Mouse (Mus musculus) gastrocnemius, postnatal 36 days (tissue): Measurements from ENCODE around the gene Pam. TPM values are rescaled to one million over a fixed set of nuclear protein-coding genes. Genes with fewer than 3 reads are reported as not detected.

Experiments
- DNase-seq, 2 experiments: peaks; one replicate each; pipeline ENCODE4 v3.0.0; 2022
- intact Hi-C: fragments of 180-260 bp; cut with DNase I; formaldehyde crosslinking; loops from one replicate; pipeline ENCODE4 v1.15.1; 2025
- total RNA-seq, 2 experiments: library from RNA; stranded (reverse); gene quantifications; 2 replicates each; pipeline ENCODE4 v1.2.3; 2021

The Pam gene
- total RNA-seq, 2 experiments from 2014 or later, result 30.1 to 33.3 TPM

GRCm38 (mm10) chr1:97926017-97926540, 169.4 kb downstream of the Pam start:
- DNase-seq, result no peak
- intact Hi-C loops, result no loop called here

- DNase-seq, result no peak
- intact Hi-C loops, result no loop called here
Measured at GRCm38 (mm10) chr1:97922395-97922794, 173.1 kb downstream of the Pam start.

- DNase-seq, result no peak
- intact Hi-C loops, result no loop called here
Measured at GRCm38 (mm10) chr1:97921886-97922285, 173.6 kb downstream of the Pam start.

GRCm38 (mm10) chr1:97918495-97918894, 177.0 kb downstream of the Pam start:
- DNase-seq, result no peak
- intact Hi-C loops, result no loop called here

GRCm38 (mm10) chr1:97916971-97917234, 178.5 kb downstream of the Pam start:
- DNase-seq, result no peak

DNA sequence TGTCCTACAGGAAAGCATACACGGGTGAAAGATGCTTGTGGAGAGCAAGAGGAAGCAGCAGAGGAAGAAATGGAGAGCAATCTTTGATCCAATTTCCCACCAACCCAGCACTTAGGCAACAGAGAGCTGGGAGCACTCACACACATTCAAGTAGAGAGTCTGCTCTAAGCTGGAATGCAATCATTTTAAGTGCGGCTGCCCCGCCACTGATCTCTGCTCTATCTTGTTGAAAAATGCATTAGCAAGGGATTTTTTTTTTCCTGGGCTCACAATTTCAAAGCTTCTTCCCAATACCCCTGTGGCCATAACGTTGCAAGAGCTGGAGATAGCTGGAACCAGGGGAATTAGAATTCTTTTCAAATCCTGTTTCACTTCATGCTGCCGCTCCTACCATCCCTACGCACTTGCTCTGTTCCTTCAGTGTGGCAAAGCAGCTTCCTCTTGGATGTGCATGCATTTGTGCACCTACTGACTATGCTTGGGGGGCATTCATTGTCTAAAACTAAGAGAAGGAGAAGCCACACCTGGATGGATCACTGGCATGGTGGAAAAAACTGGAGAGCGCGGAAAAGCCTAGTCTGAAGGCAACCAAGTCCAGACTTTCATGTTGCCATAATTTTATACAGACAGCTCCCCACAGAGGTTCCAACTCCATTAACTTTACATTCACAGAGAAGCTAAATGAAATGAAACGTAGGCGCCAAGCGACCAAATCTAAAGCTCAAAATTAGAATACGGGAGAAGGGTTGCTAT, 179.1 kb downstream of the Pam start:
- intact Hi-C loops, result no loop called here
- no peak for DNase-seq

More at GRCm38 (mm10) chr1:97916971-97917234, 178.5 kb downstream of the Pam start:
- intact Hi-C loops, result no loop called here

- intact Hi-C loops, result no loop called here
Measured at GRCm38 (mm10) chr1:97915726-97916125, 179.7 kb downstream of the Pam start.

DNA sequence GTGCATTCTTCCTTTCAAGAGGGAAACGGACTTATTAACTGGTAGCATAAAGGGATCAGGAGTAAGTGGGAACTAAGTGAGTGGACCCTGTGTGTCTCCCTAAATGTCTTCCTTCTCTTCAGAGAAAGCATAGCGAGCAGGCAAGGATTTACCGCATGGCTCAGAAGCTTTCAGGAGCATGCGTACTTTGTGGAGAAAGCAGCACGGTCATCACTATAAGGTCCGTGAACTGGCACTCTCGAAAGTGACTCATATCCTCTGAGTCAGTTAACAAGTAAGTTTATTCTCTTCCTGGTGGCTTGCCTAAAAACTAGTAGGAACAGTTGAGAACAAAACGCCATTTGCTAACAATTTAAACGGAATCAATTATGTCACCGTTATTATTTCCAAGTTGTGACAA, 184.6 kb downstream of the Pam start:
- DNase-seq, result no peak
- intact Hi-C loops, result no loop called here

More at GRCm38 (mm10) chr1:97915726-97916125, 179.7 kb downstream of the Pam start:
- DNase-seq, result no peak

DNA sequence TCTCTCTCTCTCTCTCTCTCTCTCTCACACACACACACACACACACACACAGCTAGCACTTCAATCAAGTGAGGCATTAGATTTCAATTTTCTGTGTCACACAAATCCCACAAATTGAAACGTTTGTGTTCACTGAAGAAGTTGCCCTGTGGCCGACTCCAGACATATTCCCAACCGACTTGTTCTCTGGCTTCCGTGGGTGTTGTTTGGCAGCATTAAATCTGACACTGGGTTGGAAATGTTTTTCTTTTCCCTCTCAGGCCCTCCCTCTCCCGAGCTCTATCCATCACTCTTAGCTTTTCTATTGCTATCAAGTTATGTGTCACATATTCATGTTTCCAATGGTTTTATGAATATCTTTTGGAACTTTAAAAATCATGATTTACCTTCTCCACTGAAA, 185.9 kb downstream of the Pam start:
- intact Hi-C loops, result no loop called here
- no peak for DNase-seq

DNA sequence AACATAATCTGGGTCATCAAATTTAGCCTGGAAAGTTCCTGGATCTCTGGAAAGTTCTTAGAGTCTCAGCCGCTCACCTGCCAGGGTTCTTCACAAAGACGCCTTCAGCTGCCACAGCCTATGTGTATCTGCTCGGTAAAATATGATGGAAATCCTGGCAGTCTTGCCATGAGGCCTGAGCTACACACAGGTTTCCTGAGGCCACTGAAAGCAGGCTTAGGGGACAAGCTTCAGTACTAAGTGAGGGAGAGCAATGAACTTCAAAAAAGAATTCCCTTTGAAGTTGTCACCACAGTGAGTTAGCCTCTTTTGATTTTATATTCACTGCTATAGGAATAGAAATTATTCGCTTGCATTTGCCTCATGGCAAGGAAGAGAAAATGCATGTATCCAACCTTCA, 186.7 kb downstream of the Pam start:
- DNase-seq, result no peak

DNA sequence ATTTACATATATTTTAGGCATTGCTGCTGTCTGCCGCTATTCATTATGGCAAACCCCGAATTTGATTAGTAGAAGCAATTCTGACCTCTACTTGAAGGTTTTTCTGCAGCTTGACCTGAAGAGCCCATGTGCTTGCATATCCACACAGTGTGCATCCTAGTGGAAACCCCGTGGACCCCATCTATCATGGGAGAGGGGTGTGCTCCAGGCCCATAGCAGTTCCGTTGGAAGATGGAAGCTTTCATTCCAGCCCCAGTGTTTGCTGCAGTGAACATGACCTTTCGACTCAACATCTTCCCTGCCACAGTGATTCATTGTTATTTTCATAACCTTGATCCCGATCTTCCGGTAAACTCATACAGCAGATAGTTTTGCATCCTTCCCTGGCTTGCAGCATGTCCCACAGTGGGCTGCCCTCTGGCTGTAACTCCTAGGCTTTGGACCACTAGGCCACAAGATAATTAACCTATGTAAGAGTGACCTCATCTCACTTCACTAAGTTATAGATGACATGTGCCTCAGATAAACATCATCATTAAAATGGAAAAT, 191.5 kb downstream of the Pam start:
- intact Hi-C loops, result no loop called here
- no peak for DNase-seq

More for the DNA sequence above, 186.7 kb downstream of the Pam start:
- intact Hi-C loops, result no loop called here

DNA sequence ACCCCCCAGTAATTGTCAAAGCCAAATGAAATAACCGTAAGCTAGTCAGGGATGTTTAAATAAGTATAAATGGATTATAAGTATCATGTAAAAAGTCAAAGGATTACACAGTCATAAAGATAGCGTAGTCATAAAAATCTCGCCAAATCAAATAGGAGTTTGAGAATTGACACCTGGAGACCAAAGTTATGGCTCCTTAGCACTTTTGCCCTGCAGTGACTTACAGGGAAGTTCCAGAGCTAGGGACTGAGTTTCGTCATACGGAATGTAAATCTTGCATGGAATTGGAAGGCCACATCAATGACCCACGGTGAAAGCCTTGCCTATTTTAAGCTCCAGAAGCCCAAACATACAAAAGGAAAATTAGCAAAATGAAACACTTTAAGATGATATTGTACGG, 192.6 kb downstream of the Pam start:
- no peak for DNase-seq
- intact Hi-C loops, result no loop called here

GRCm38 (mm10) chr1:97900559-97901153, 194.8 kb downstream of the Pam start:
- DNase-seq, result no peak
- intact Hi-C loops, result no loop called here

DNA sequence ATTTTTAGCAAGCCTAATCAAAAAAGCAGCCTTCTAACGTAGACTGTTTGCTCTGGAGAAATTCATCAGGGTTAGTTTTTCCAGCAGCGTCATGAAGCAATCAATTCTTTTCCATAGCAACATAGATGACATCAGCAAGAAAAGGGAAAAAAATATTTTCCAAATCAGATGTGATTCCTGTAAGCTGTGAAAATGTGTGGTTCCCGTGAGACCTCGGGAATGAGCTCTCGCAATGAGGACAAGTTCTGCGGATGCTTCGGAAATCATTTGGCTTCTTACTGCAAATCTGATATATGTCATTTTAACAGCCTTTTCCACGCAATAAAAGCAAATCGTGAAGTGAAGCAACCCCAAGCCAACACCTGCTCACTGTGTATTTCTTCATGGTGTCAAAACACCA, 207.9 kb downstream of the Pam start:
- DNase-seq, result no peak
- intact Hi-C loops, result no loop called here

GRCm38 (mm10) chr1:97883498-97883897, 211.9 kb downstream of the Pam start:
- no peak for DNase-seq
- intact Hi-C loops, result no loop called here

GRCm38 (mm10) chr1:97877037-97877436, 218.4 kb downstream of the Pam start:
- no peak for DNase-seq
- intact Hi-C loops, result no loop called here

GRCm38 (mm10) chr1:97873490-97874054, 221.9 kb downstream of the Pam start:
- intact Hi-C loops, result no loop called here
- no peak for DNase-seq

- intact Hi-C loops, result no loop called here
- no peak for DNase-seq
Measured at GRCm38 (mm10) chr1:97872493-97872892, 223.0 kb downstream of the Pam start.

GRCm38 (mm10) chr1:97872072-97872471, 223.4 kb downstream of the Pam start:
- intact Hi-C loops, result no loop called here
- no peak for DNase-seq

DNA sequence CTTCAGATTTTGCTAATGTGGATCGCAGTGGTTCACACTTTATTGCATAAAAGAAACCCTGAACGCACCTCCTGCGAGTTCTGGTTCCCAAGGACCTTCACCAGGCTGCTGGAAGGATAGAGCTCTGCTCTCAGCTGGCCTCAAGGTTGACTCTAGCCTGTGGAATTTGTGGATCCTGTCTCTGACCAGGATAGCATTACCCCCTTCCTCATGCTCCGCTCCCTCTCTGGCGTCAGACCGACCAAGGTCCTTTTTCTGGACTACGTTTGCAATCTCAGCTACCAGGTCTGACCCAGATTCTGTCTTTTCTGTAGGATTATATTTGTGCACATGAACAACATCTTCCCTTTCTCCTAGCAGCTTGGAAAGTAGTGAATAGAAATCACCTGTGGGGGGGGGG, 231.3 kb downstream of the Pam start:
- intact Hi-C loops, result no loop called here
- no peak for DNase-seq

GRCm38 (mm10) chr1:97863140-97863539, 232.3 kb downstream of the Pam start:
- no peak for DNase-seq
- intact Hi-C loops, result no loop called here

DNA sequence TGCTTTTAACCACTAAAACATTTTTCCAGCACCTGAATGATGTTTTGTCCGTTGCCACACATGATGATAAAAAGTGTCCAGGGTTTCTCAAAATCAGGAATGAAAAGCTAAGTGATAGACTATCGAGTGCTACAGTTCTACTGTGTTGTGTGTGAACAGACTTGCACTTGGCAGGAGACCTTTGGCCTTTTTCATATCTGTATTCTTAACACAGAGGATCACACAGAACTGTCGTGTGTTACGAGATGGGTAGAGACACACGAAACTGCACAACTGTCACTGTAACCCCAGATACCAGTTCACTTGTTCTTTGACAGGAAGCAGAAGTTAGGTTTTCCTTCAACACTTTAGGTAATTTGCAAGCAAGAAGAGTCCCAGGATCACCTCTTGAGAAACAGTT, 232.7 kb downstream of the Pam start:
- DNase-seq, result no peak
- intact Hi-C loops, result no loop called here
